Mouse (Mus musculus) midbrain, embryonic 15.5 days (tissue): Measurements from ENCODE around the gene Syt1. TPM values are rescaled to one million over a fixed set of nuclear protein-coding genes. Genes with fewer than 3 reads are reported as not detected.
A peak's percentile ranks its signal among the peaks of the same experiment; 100 is the strongest.

Source experiments
- ATAC-seq: fragments of 200-750 bp; cut with Nextera tagmentation; replicated peaks from 2 replicates; pipeline ENCODE4 v1.8.0; 2017; ENCODE audit warnings: moderate TSS enrichment
- H3K27ac ChIP-seq: fragments of 300-500 bp; sonication (generic); 2 replicates; pipeline ENCODE4 v1.5.1; 2015; ENCODE audit warnings: mild to moderate bottlenecking, inconsistent platforms
- H3K27me3 ChIP-seq: fragments of 300-500 bp; sonication (generic); replicated peaks from 2 replicates; pipeline ENCODE4 v1.6.1; 2015; ENCODE audit warnings: inconsistent platforms
- H3K36me3 ChIP-seq: fragments of 300-500 bp; sonication (generic); replicated peaks from 2 replicates; pipeline ENCODE4 v1.6.1; 2015; ENCODE audit warnings: inconsistent platforms
- H3K4me1 ChIP-seq: fragments of 300-500 bp; sonication (generic); 2 replicates; pipeline ENCODE4 v1.6.1; 2015; ENCODE audit warnings: inconsistent platforms
- H3K4me2 ChIP-seq: fragments of 300-500 bp; sonication (generic); 2 replicates; pipeline ENCODE4 v1.6.1; 2015; ENCODE audit warnings: inconsistent platforms, mild to moderate bottlenecking, moderate library complexity
- H3K4me3 ChIP-seq: fragments of 300-500 bp; sonication (generic); 2 replicates; pipeline ENCODE4 v1.5.1; 2015; ENCODE audit warnings: mild to moderate bottlenecking, inconsistent platforms
- H3K9ac ChIP-seq: fragments of 300-500 bp; sonication (generic); 2 replicates; pipeline ENCODE4 v1.6.1; 2015; ENCODE audit warnings: mild to moderate bottlenecking, inconsistent platforms
- H3K9me3 ChIP-seq: fragments of 300-500 bp; sonication (generic); 2 replicates; pipeline ENCODE4 v1.6.1; 2016; ENCODE audit warnings: inconsistent platforms
- WGBS: fragments of 180-500 bp; shearing (Covaris S2); methylation state at CpG from one replicate; pipeline ENCODE4 v1.1.7; 2015; ENCODE audit warnings: mixed read lengths; 5-methylcytosine and 5-hydroxymethylcytosine counted together
- polyA plus RNA-seq: library from polyadenylated mRNA; unstranded; fragments of >200 nt; fragmentation: Nextera tagmentation; extraction: Ambion mirVana; gene quantifications from 2 replicates; pipeline ENCODE4 v1.2.1, GENCODE M21; 2015

Gene Syt1
- polyA plus RNA-seq, 1 experiment from 2014 or later, result 121 TPM

GRCm38 (mm10) chr10:108583694-108584093 lies 427.1 kb downstream of the Syt1 start:
- Histone ChIP-seq H3K36me3 (no peaks in the 10 kb centered on the region), H3K9me3 (no peaks in the 10 kb centered on the region), H3K4me2 (no peak overlapping the region), H3K27ac (no peak overlapping the region), H3K27me3 (no peaks in the 10 kb centered on the region), H3K9ac (no peak overlapping the region), H3K4me1 (peaks cover 11% of the 10 kb centered on the region; the same call in 1 of the 2 replicates), H3K4me3 (no peak overlapping the region)
- WGBS, result 33% methylated on average over 11 of the region's 11 CpGs
- no peak for ATAC-seq

GRCm38 (mm10) chr10:108582397-108582730 lies 428.4 kb downstream of the Syt1 start:
- no peaks in the 10 kb centered on the region for H3K27me3 ChIP-seq
- H3K9ac ChIP-seq, result no peak overlapping the region
- H3K4me1 ChIP-seq, result peaks cover 11% of the 10 kb centered on the region; the same call in 1 of the 2 replicates
- H3K4me2 ChIP-seq, result no peak overlapping the region
- no peak overlapping the region for H3K27ac ChIP-seq
- no peaks in the 10 kb centered on the region for H3K36me3 ChIP-seq
- no peaks in the 10 kb centered on the region for H3K9me3 ChIP-seq
- 89% methylated on average over 3 of the region's 3 CpGs for WGBS
- no peak for ATAC-seq
- H3K4me3 ChIP-seq, result no peak overlapping the region

GRCm38 (mm10) chr10:108581555-108582396 lies 429.0 kb downstream of the Syt1 start:
- no peak overlapping the region for H3K4me2 ChIP-seq
- WGBS, result 66% methylated on average over 12 of the region's 12 CpGs

GRCm38 (mm10) chr10:108580786-108581420 lies 429.9 kb downstream of the Syt1 start:
- H3K4me2 ChIP-seq, result no peak overlapping the region
- H3K27ac ChIP-seq, result 0 out of 2 replicates have a peak overlapping the region, but pooled peaks have one; percentile 2
- ATAC-seq, result peak; percentile 71

More at GRCm38 (mm10) chr10:108581555-108582396, 429.0 kb downstream of the Syt1 start:
- no peaks in the 10 kb centered on the region for H3K36me3 ChIP-seq
- H3K4me3 ChIP-seq, result no peak overlapping the region
- H3K27ac ChIP-seq, result 0 out of 2 replicates have a peak overlapping the region, but pooled peaks have one; percentile 2
- H3K27me3 ChIP-seq, result no peaks in the 10 kb centered on the region
- no peaks in the 10 kb centered on the region for H3K9me3 ChIP-seq
- ATAC-seq, result 0 out of 2 replicates have a peak, but pooled peaks have one; percentile 21
- H3K4me1 ChIP-seq, result peaks cover 11% of the 10 kb centered on the region; the same call in 1 of the 2 replicates
- no peak overlapping the region for H3K9ac ChIP-seq

GRCm38 (mm10) chr10:108579396-108579795 lies 431.4 kb downstream of the Syt1 start:
- WGBS, result 90% methylated on average over 4 of the region's 4 CpGs

More at GRCm38 (mm10) chr10:108580786-108581420, 429.9 kb downstream of the Syt1 start:
- 45% methylated on average over 9 of the region's 9 CpGs for WGBS
- Histone ChIP-seq H3K4me1 (peaks cover 11% of the 10 kb centered on the region; the same call in 1 of the 2 replicates), H3K4me3 (no peak overlapping the region), H3K36me3 (no peaks in the 10 kb centered on the region), H3K9me3 (no peaks in the 10 kb centered on the region), H3K9ac (no peak overlapping the region), H3K27me3 (no peaks in the 10 kb centered on the region)

GRCm38 (mm10) chr10:108577611-108578010 lies 433.2 kb downstream of the Syt1 start:
- peaks cover 11% of the 10 kb centered on the region; the same call in 1 of the 2 replicates for H3K4me1 ChIP-seq
- no peaks in the 10 kb centered on the region for H3K9me3 ChIP-seq
- no peak overlapping the region for H3K4me3 ChIP-seq
- H3K36me3 ChIP-seq, result no peaks in the 10 kb centered on the region
- no peak overlapping the region for H3K9ac ChIP-seq
- ATAC-seq, result no peak
- H3K27me3 ChIP-seq, result no peaks in the 10 kb centered on the region
- H3K27ac ChIP-seq, result no peak overlapping the region
- H3K4me2 ChIP-seq, result no peak overlapping the region

More at GRCm38 (mm10) chr10:108579396-108579795, 431.4 kb downstream of the Syt1 start:
- Histone ChIP-seq H3K36me3 (no peaks in the 10 kb centered on the region), H3K4me2 (no peak overlapping the region), H3K9me3 (no peaks in the 10 kb centered on the region), H3K27me3 (no peaks in the 10 kb centered on the region), H3K27ac (no peak overlapping the region), H3K4me3 (no peak overlapping the region), H3K9ac (no peak overlapping the region), H3K4me1 (peaks cover 11% of the 10 kb centered on the region; the same call in 1 of the 2 replicates)
- no peak for ATAC-seq

GRCm38 (mm10) chr10:108572764-108573163 lies 438.0 kb downstream of the Syt1 start:
- H3K4me3 ChIP-seq, result no peak overlapping the region
- no peaks in the 10 kb centered on the region for H3K9me3 ChIP-seq
- H3K27me3 ChIP-seq, result no peaks in the 10 kb centered on the region
- H3K36me3 ChIP-seq, result no peaks in the 10 kb centered on the region
- WGBS, result 80% methylated on average over 4 of the region's 4 CpGs
- no peak overlapping the region for H3K4me2 ChIP-seq
- ATAC-seq, result no peak
- H3K27ac ChIP-seq, result no peak overlapping the region
- no peak overlapping the region for H3K9ac ChIP-seq
- peaks cover 2% of the 10 kb centered on the region; the same call in 1 of the 2 replicates for H3K4me1 ChIP-seq

GRCm38 (mm10) chr10:108571104-108571503 lies 439.7 kb downstream of the Syt1 start:
- Histone ChIP-seq H3K9me3 (no peaks in the 10 kb centered on the region), H3K4me2 (no peak overlapping the region), H3K4me1 (peaks cover 2% of the 10 kb centered on the region; the same call in 1 of the 2 replicates), H3K9ac (no peak overlapping the region), H3K4me3 (no peak overlapping the region), H3K27ac (no peak overlapping the region), H3K36me3 (no peaks in the 10 kb centered on the region), H3K27me3 (no peaks in the 10 kb centered on the region)
- no peak for ATAC-seq
- WGBS, result 60% methylated on average over 5 of the region's 5 CpGs

- Histone ChIP-seq H3K27me3 (no peaks in the 10 kb centered on the region), H3K4me1 (peaks cover 2% of the 10 kb centered on the region; the same call in 1 of the 2 replicates), H3K27ac (no peak overlapping the region), H3K4me3 (no peak overlapping the region), H3K4me2 (no peak overlapping the region), H3K9ac (no peak overlapping the region), H3K9me3 (no peaks in the 10 kb centered on the region), H3K36me3 (no peaks in the 10 kb centered on the region)
- no peak for ATAC-seq
- WGBS, result 76% methylated on average over 6 of the region's 6 CpGs
Measured at GRCm38 (mm10) chr10:108569568-108570139, 441.1 kb downstream of the Syt1 start.

- H3K9ac ChIP-seq, result no peak overlapping the region
- no peaks in the 10 kb centered on the region for H3K36me3 ChIP-seq
- H3K4me1 ChIP-seq, result peaks cover 2% of the 10 kb centered on the region; the same call in 1 of the 2 replicates
- H3K27ac ChIP-seq, result no peak overlapping the region
- no peaks in the 10 kb centered on the region for H3K9me3 ChIP-seq
- no peaks in the 10 kb centered on the region for H3K27me3 ChIP-seq
- 63% methylated on average over 6 of the region's 6 CpGs for WGBS
- no peak overlapping the region for H3K4me2 ChIP-seq
- no peak overlapping the region for H3K4me3 ChIP-seq
- no peak for ATAC-seq
Measured at GRCm38 (mm10) chr10:108568925-108569324, 441.9 kb downstream of the Syt1 start.

- Histone ChIP-seq H3K4me1 (peaks cover 2% of the 10 kb centered on the region; the same call in 1 of the 2 replicates), H3K27me3 (no peaks in the 10 kb centered on the region), H3K4me2 (no peak overlapping the region), H3K4me3 (no peak overlapping the region), H3K27ac (no peak overlapping the region), H3K36me3 (no peaks in the 10 kb centered on the region), H3K9me3 (no peaks in the 10 kb centered on the region), H3K9ac (no peak overlapping the region)
- ATAC-seq, result no peak
- 20% methylated on average over 8 of the region's 8 CpGs for WGBS
Measured at GRCm38 (mm10) chr10:108568136-108568535, 442.6 kb downstream of the Syt1 start.

GRCm38 (mm10) chr10:108567456-108567855 lies 443.3 kb downstream of the Syt1 start:
- H3K9me3 ChIP-seq, result no peaks in the 10 kb centered on the region
- no peak overlapping the region for H3K27ac ChIP-seq
- H3K4me1 ChIP-seq, result peaks cover 2% of the 10 kb centered on the region; the same call in 1 of the 2 replicates
- no peak overlapping the region for H3K9ac ChIP-seq
- no peak for ATAC-seq
- WGBS, result 93% methylated on average over 6 of the region's 6 CpGs
- no peak overlapping the region for H3K4me3 ChIP-seq
- H3K36me3 ChIP-seq, result no peaks in the 10 kb centered on the region
- H3K4me2 ChIP-seq, result no peak overlapping the region
- H3K27me3 ChIP-seq, result no peaks in the 10 kb centered on the region
